Mouse (Mus musculus): ENCODE measurements at regions not wholly inside any gene's neighbourhood (a gene's known extent, or its start where the extent isn't known, plus 50 kb on each side); places are given as distances from the start of the nearest gene placed in this dataset.

GRCm38 (mm10) chr1:98303166-98303565 is 117.8 kb upstream of the Slco6d1 start:
- Histone ChIP-seq H3K27ac (ENCODE audit: insufficient read depth, low read depth) (no peak overlapping the region), H3K4me3 (replicated peaks in 1 of 3; ENCODE audit: low read depth in 2 of 3, low read length in 2 of 3, poor library complexity in 1 of 3) (no peak overlapping the region), H3K4me2 (ENCODE audit: insufficient read depth, low read depth, poor library complexity, severe bottlenecking) (no peak overlapping the region), H3K79me2 (replicated peaks; ENCODE audit: control insufficient read depth, extremely low read depth, insufficient read depth, poor library complexity, severe bottlenecking) (no peaks in the 10 kb centered on the region), H3K9me3 (replicated peaks; ENCODE audit: low read length) (peaks cover 36% of the 10 kb centered on the region), H3K27me3 (replicated peaks) (no peaks in the 10 kb centered on the region), H3K9ac (ENCODE audit: insufficient read depth, low read depth) (no peak overlapping the region), H3K36me3 (replicated peaks in 1 of 2; ENCODE audit: control insufficient read depth in 1 of 2, insufficient read depth in 1 of 2, low read length in 1 of 2) (no peaks in the 10 kb centered on the region), H3K4me1 (ENCODE audit: control insufficient read depth in 1 of 2, insufficient read depth in 2 of 2) (no peaks in the 10 kb centered on the region)
- in situ Hi-C loops (cut with MboI; ENCODE audit: low pct_ligation_motif_present, low pct_unique_long_range_greater_than_20kb, low sequenced_read_pairs) (no loop called here), dilution Hi-C loops (cut with MboI; ENCODE audit: extremely low pct_ligation_motif_present, extremely low pct_unique_long_range_greater_than_20kb, low sequenced_read_pairs) (no loop called here)
- TF ChIP-seq CTCF (conservative IDR thresholded peaks at IDR 0.05 in 1 of 2, IDR thresholded peaks at IDR 0.05 in 1 of 2; ENCODE audit: low read depth in 2 of 2, low read length in 2 of 2) (no peak), TBP (conservative IDR thresholded peaks at IDR 0.05; ENCODE audit: low read depth, low read length) (no peak), BHLHE40 (IDR thresholded peaks at IDR 0.05; ENCODE audit: low read depth, low read length) (no peak), ZC3H11A (IDR thresholded peaks at IDR 0.05; ENCODE audit: low read depth, low read length) (no peak), POLR2AphosphoS2 (IDR thresholded peaks at IDR 0.05; ENCODE audit: low read depth, low read length) (no peak), NRF1 (IDR thresholded peaks at IDR 0.05; ENCODE audit: low read depth, low read length) (no peak), NELFE (IDR thresholded peaks at IDR 0.05; ENCODE audit: low read depth, low read length) (no peak), IRF4 (IDR thresholded peaks at IDR 0.05; ENCODE audit: low read depth, low read length) (no peak), SMC3 (IDR thresholded peaks at IDR 0.05; ENCODE audit: low read depth, low read length) (no peak), MXI1 (IDR thresholded peaks at IDR 0.05; ENCODE audit: low read depth, low read length) (no peak), MAX (IDR thresholded peaks at IDR 0.05; ENCODE audit: low read length) (no peak), RAD21 (IDR thresholded peaks at IDR 0.05; ENCODE audit: low read depth, low read length) (no peak), EP300 (IDR thresholded peaks at IDR 0.05; ENCODE audit: low read length) (no peak)
- DNase-seq (ENCODE audit: extremely low read depth) = no peak

GRCm38 (mm10) chr1:98306363-98306762 is 114.6 kb upstream of the Slco6d1 start:
- no peak overlapping the region for H3K4me3 ChIP-seq (replicated peaks in 1 of 3; ENCODE audit: low read depth in 2 of 3, low read length in 2 of 3, poor library complexity in 1 of 3)
- dilution Hi-C loops (cut with MboI; ENCODE audit: extremely low pct_ligation_motif_present, extremely low pct_unique_long_range_greater_than_20kb, low sequenced_read_pairs) (no loop called here), in situ Hi-C loops (cut with MboI; ENCODE audit: low pct_ligation_motif_present, low pct_unique_long_range_greater_than_20kb, low sequenced_read_pairs) (no loop called here)
- H3K4me1 ChIP-seq (ENCODE audit: control insufficient read depth in 1 of 2, insufficient read depth in 2 of 2) = no peaks in the 10 kb centered on the region
- DNase-seq (ENCODE audit: extremely low read depth) = no peak
- no peak overlapping the region for H3K9ac ChIP-seq (ENCODE audit: insufficient read depth, low read depth)
- H3K9me3 ChIP-seq (replicated peaks; ENCODE audit: low read length) = peaks cover 40% of the 10 kb centered on the region
- no peaks in the 10 kb centered on the region for H3K36me3 ChIP-seq (replicated peaks in 1 of 2; ENCODE audit: control insufficient read depth in 1 of 2, insufficient read depth in 1 of 2, low read length in 1 of 2)
- no peaks in the 10 kb centered on the region for H3K79me2 ChIP-seq (replicated peaks; ENCODE audit: control insufficient read depth, extremely low read depth, insufficient read depth, poor library complexity, severe bottlenecking)
- no peak overlapping the region for H3K4me2 ChIP-seq (ENCODE audit: insufficient read depth, low read depth, poor library complexity, severe bottlenecking)
- no peaks in the 10 kb centered on the region for H3K27me3 ChIP-seq (replicated peaks)
- no peak for TF ChIP-seq ETS1 (conservative IDR thresholded peaks at IDR 0.05; ENCODE audit: low read depth, low read length)
- no peak for TF ChIP-seq MEF2A (IDR thresholded peaks at IDR 0.05; ENCODE audit: borderline replicate concordance, low read depth, low read length)
- TF ChIP-seq JUN (IDR thresholded peaks at IDR 0.05; ENCODE audit: insufficient read depth, low read depth, low read length) = no peak
- TF ChIP-seq ZKSCAN1 (IDR thresholded peaks at IDR 0.05; ENCODE audit: borderline replicate concordance, low read depth, low read length) = no peak
- TF ChIP-seq ZNF384 (IDR thresholded peaks at IDR 0.05; ENCODE audit: low read depth, low read length) = no peak
- H3K27ac ChIP-seq (ENCODE audit: insufficient read depth, low read depth) = no peak overlapping the region
